Mouse (Mus musculus) forelimb bud, embryonic 11.5 days (tissue): ENCODE measurements around the gene Ryr1.

Source experiments
- DNase-seq: peaks from one replicate; pipeline ENCODE4 v3.0.0-alpha.2; 2012; ENCODE audit warnings: low read depth, low spot score

Ryr1 gene

GRCm38 (mm10) chr7:28961927-28962670 is 162.9 kb downstream of the Ryr1 start, which contains the start of gene Actn4:
Gene Actn4, minus strand, starts transcription at chr7:28962340.
- peak; percentile 97 for DNase-seq

- no peak for DNase-seq
These were observed 163.4 kb downstream of the Ryr1 start for GRCm38 (mm10) chr7:28961584-28961926.

- no peak for DNase-seq
These were observed 164.5 kb downstream of the Ryr1 start for GRCm38 (mm10) chr7:28960354-28961046.

GRCm38 (mm10) chr7:28959505-28960045 is 165.4 kb downstream of the Ryr1 start:
- DNase-seq = no peak

- DNase-seq = no peak
These were observed 166.2 kb downstream of the Ryr1 start for GRCm38 (mm10) chr7:28958770-28959169.

- no peak for DNase-seq
These were observed 166.8 kb downstream of the Ryr1 start for GRCm38 (mm10) chr7:28957997-28958725.

- DNase-seq = no peak
These were observed 167.7 kb downstream of the Ryr1 start for GRCm38 (mm10) chr7:28957286-28957685.

GRCm38 (mm10) chr7:28956270-28956669 is 168.7 kb downstream of the Ryr1 start:
- DNase-seq = no peak

GRCm38 (mm10) chr7:28955295-28955897 is 169.6 kb downstream of the Ryr1 start:
- DNase-seq = no peak

- no peak for DNase-seq
These were observed 170.2 kb downstream of the Ryr1 start for GRCm38 (mm10) chr7:28954773-28955172.

- DNase-seq = peak; percentile 66
These were observed 171.3 kb downstream of the Ryr1 start for GRCm38 (mm10) chr7:28953476-28954376.
